Mouse (Mus musculus) MEL (cell line): ENCODE results near the gene Tpx2. TPM values are rescaled to one million over a fixed set of nuclear protein-coding genes. Genes with fewer than 3 reads are reported as not detected.

Experiments used
- DNase-seq: peaks from one replicate; pipeline ENCODE4 v3.0.0; 2011; ENCODE audit warnings: low read depth, low spot score
- H3K27ac ChIP-seq: 2 replicates; pipeline ENCODE4 v1.5.1; 2012; ENCODE audit warnings: low read depth, mild to moderate bottlenecking, control low read depth, low read length, moderate library complexity; ENCODE audit not compliant: control insufficient read depth
- H3K27me3 ChIP-seq, 2 experiments: fragments of 150-350 bp in 1 of 2; sonication (generic) in 1 of 2; 2 replicates each; pipeline ENCODE4 v1.6.1; 2012; ENCODE audit warnings: low read length in 2 of 2, mild to moderate bottlenecking in 2 of 2, improper control_type of control experiment in 1 of 2, moderate library complexity in 1 of 2; ENCODE audit not compliant: insufficient read depth in 2 of 2, control insufficient read depth in 1 of 2
- H3K36me3 ChIP-seq, 2 experiments: 2 replicates each; pipeline ENCODE4 v1.6.1; 2012 to 2014; ENCODE audit warnings: low read length in 2 of 2, improper control_type of control experiment in 1 of 2, inconsistent platforms in 1 of 2, mild to moderate bottlenecking in 1 of 2; ENCODE audit not compliant: insufficient read depth in 2 of 2, control insufficient read depth in 1 of 2
- H3K4me1 ChIP-seq, 2 experiments: fragments of 150-350 bp in 1 of 2; sonication (generic) in 1 of 2; 2 replicates each; pipeline ENCODE4 v1.6.1; 2012; ENCODE audit warnings: low read length in 2 of 2, improper control_type of control experiment in 1 of 2, mild to moderate bottlenecking in 1 of 2; ENCODE audit not compliant: insufficient read depth in 2 of 2, control insufficient read depth in 1 of 2
- H3K4me3 ChIP-seq, 2 experiments: fragments of 150-350 bp in 1 of 2; sonication (generic) in 1 of 2; 2 replicates each; pipeline ENCODE4 v1.5.1; 2012; ENCODE audit warnings: low read depth in 2 of 2, low read length in 2 of 2, mild to moderate bottlenecking in 2 of 2, moderate library complexity in 2 of 2, control low read depth in 1 of 2, improper control_type of control experiment in 1 of 2; ENCODE audit not compliant: control insufficient read depth in 1 of 2, insufficient read depth in 1 of 2
- H3K79me2 ChIP-seq: 2 replicates; pipeline ENCODE4 v1.6.1; 2012; ENCODE audit warnings: mild to moderate bottlenecking, low read length, moderate library complexity; ENCODE audit not compliant: control insufficient read depth, poor library complexity, insufficient read depth
- H3K9ac ChIP-seq: 2 replicates; pipeline ENCODE4 v1.6.1; 2012; ENCODE audit warnings: low read depth, mild to moderate bottlenecking, control low read depth, low read length, moderate library complexity; ENCODE audit not compliant: control insufficient read depth, poor library complexity, severe bottlenecking
- H3K9me3 ChIP-seq: fragments of 150-350 bp; sonication (generic); replicated peaks from 2 replicates; pipeline ENCODE4 v1.6.1; 2012; ENCODE audit warnings: mild to moderate bottlenecking, low read length, improper control_type of control experiment, moderate library complexity; ENCODE audit not compliant: insufficient read depth
- BHLHE40 ChIP-seq: IDR thresholded peaks from 2 replicates; pipeline ENCODE4 v1.6.1; 2012; ENCODE audit warnings: low read depth, mild to moderate bottlenecking, inconsistent platforms, low read length, improper control_type of control experiment, borderline replicate concordance
- CHD1 ChIP-seq: IDR thresholded peaks from 2 replicates; pipeline ENCODE4 v1.6.1; 2012; ENCODE audit warnings: low read depth, mild to moderate bottlenecking, inconsistent platforms, low read length, improper control_type of control experiment
- ELF1 ChIP-seq: IDR thresholded peaks from 2 replicates; pipeline ENCODE4 v1.6.1; 2014; ENCODE audit warnings: low read depth, mild to moderate bottlenecking, inconsistent platforms, low read length, improper control_type of control experiment, moderate library complexity
- EP300 ChIP-seq, 2 experiments: IDR thresholded peaks; 2 replicates each; pipeline ENCODE4 v1.6.1; 2011; ENCODE audit warnings: improper control_type of control experiment in 2 of 2, low read length in 2 of 2, low read depth in 1 of 2, mild to moderate bottlenecking in 1 of 2
- ETS1 ChIP-seq: IDR thresholded peaks from 2 replicates; pipeline ENCODE4 v1.6.1; 2012; ENCODE audit warnings: low read depth, mild to moderate bottlenecking, inconsistent platforms, low read length, improper control_type of control experiment, moderate library complexity
- HCFC1 ChIP-seq: IDR thresholded peaks from 2 replicates; pipeline ENCODE4 v1.6.1; 2012; ENCODE audit warnings: low read depth, mild to moderate bottlenecking, inconsistent platforms, low read length, improper control_type of control experiment, moderate library complexity
- JUND ChIP-seq: IDR thresholded peaks from 2 replicates; pipeline ENCODE4 v1.6.1; 2011; ENCODE audit warnings: low read depth, mild to moderate bottlenecking, improper control_type of control experiment, low read length
- KAT2A ChIP-seq: conservative IDR thresholded peaks from 2 replicates; pipeline ENCODE4 v1.6.1; 2012; ENCODE audit warnings: low read depth, low read length, improper control_type of control experiment, inconsistent platforms
- MAX ChIP-seq: IDR thresholded peaks from 2 replicates; pipeline ENCODE4 v1.6.1; 2011; ENCODE audit warnings: low read length, improper control_type of control experiment
- MAZ ChIP-seq: IDR thresholded peaks from 2 replicates; pipeline ENCODE4 v1.6.1; 2012; ENCODE audit warnings: low read depth, mild to moderate bottlenecking, inconsistent platforms, low read length, improper control_type of control experiment
- MEF2A ChIP-seq: IDR thresholded peaks from 2 replicates; pipeline ENCODE4 v1.6.1; 2014; ENCODE audit warnings: low read depth, mild to moderate bottlenecking, inconsistent platforms, low read length, improper control_type of control experiment; ENCODE audit not compliant: poor library complexity, insufficient replicate concordance, severe bottlenecking; ENCODE audit errors: extremely low read depth
- MXI1 ChIP-seq: IDR thresholded peaks from 2 replicates; pipeline ENCODE4 v1.6.1; 2011; ENCODE audit warnings: mild to moderate bottlenecking, low read depth, low read length, improper control_type of control experiment
- MYB ChIP-seq: IDR thresholded peaks from 2 replicates; pipeline ENCODE4 v1.6.1; 2011; ENCODE audit warnings: mild to moderate bottlenecking, low read depth, low read length, improper control_type of control experiment
- MYC ChIP-seq: IDR thresholded peaks from 2 replicates; pipeline ENCODE4 v1.6.1; 2011; ENCODE audit warnings: low read depth, mild to moderate bottlenecking, low read length, improper control_type of control experiment, moderate library complexity
- NELFE ChIP-seq: IDR thresholded peaks from 2 replicates; pipeline ENCODE4 v1.6.1; 2011; ENCODE audit warnings: low read depth, low read length, improper control_type of control experiment
- POLR2A ChIP-seq, 2 experiments: IDR thresholded peaks; 2 replicates each; pipeline ENCODE4 v1.6.1; 2011 to 2012; ENCODE audit warnings: low read length in 2 of 2, mild to moderate bottlenecking in 2 of 2, control low read depth in 1 of 2, improper control_type of control experiment in 1 of 2, low read depth in 1 of 2, moderate library complexity in 1 of 2; ENCODE audit not compliant: control insufficient read depth in 1 of 2, insufficient read depth in 1 of 2, poor library complexity in 1 of 2
- RAD21 ChIP-seq: IDR thresholded peaks from 2 replicates; pipeline ENCODE4 v1.6.1; 2011; ENCODE audit warnings: mild to moderate bottlenecking, low read depth, low read length, improper control_type of control experiment
- SIN3A ChIP-seq: IDR thresholded peaks from 2 replicates; pipeline ENCODE4 v1.6.1; 2012; ENCODE audit warnings: low read length, improper control_type of control experiment, inconsistent platforms
- TCF12 ChIP-seq: IDR thresholded peaks from 2 replicates; pipeline ENCODE4 v1.6.1; 2014; ENCODE audit warnings: low read depth, mild to moderate bottlenecking, inconsistent platforms, low read length, improper control_type of control experiment, moderate library complexity
- USF1 ChIP-seq: IDR thresholded peaks from 2 replicates; pipeline ENCODE4 v1.6.1; 2014; ENCODE audit warnings: low read depth, mild to moderate bottlenecking, inconsistent platforms, low read length, improper control_type of control experiment, moderate library complexity
- USF2 ChIP-seq, 2 experiments: IDR thresholded peaks; 2 replicates each; pipeline ENCODE4 v1.6.1; 2011 to 2012; ENCODE audit warnings: improper control_type of control experiment in 2 of 2, low read length in 2 of 2, borderline replicate concordance in 1 of 2, inconsistent platforms in 1 of 2, low read depth in 1 of 2, mild to moderate bottlenecking in 1 of 2; ENCODE audit not compliant: insufficient read depth in 1 of 2
- ZC3H11A ChIP-seq: IDR thresholded peaks from 2 replicates; pipeline ENCODE4 v1.6.1; 2012; ENCODE audit warnings: low read depth, mild to moderate bottlenecking, inconsistent platforms, low read length, improper control_type of control experiment
- ZNF384 ChIP-seq: IDR thresholded peaks from 2 replicates; pipeline ENCODE4 v1.6.1; 2012; ENCODE audit warnings: low read depth, mild to moderate bottlenecking, inconsistent platforms, low read length, improper control_type of control experiment
- polyA plus RNA-seq, 2 experiments: library from polyadenylated mRNA; stranded (reverse) in 1 of 2; unstranded in 1 of 2; fragments of >175 nt in 1 of 2; fragments of >200 nt in 1 of 2; gene quantifications; 2 replicates each; pipeline versions ENCODE4 v1.2.1 to v1.2.4; 2012; ENCODE audit warnings: low replicate concordance in 2 of 2, low read depth in 1 of 2; ENCODE audit not compliant: insufficient read length in 2 of 2, insufficient read depth in 1 of 2, missing spikeins in 1 of 2
- total RNA-seq: library from RNA; depleted of rRNA; stranded (reverse); fragments of 300-350 nt; gene quantifications from 2 replicates; pipeline ENCODE4 v1.2.3, GENCODE M21; 2012

The Tpx2 gene
- total and polyA plus RNA-seq, 3 experiments: 59.3 to 131 TPM; not detected in 1

GRCm38 (mm10) chr2:152888774-152889173 is 41.0 kb downstream of the Tpx2 start:
- no peak for TF ChIP-seq ETS1
- TF ChIP-seq MAX: no peak
- no peak for TF ChIP-seq BHLHE40
- TF ChIP-seq RAD21: no peak
- TF ChIP-seq ELF1: no peak
- TF ChIP-seq USF2 (IDR thresholded peaks at IDR 0.05; ENCODE audit: borderline replicate concordance in 1 of 2, insufficient read depth in 1 of 2, low read depth in 1 of 2, low read length in 2 of 2): no peak
- TF ChIP-seq MXI1: no peak
- no peak for TF ChIP-seq USF1
- no peak for TF ChIP-seq MYB
- TF ChIP-seq HCFC1: no peak
- no peak for TF ChIP-seq ZC3H11A
- TF ChIP-seq ZNF384: no peak
- H3K36me3 ChIP-seq: peaks cover 0 to 26% of the 10 kb centered on the region in 2 experiments; a peak in 2 of 4 replicates
- H3K4me1 ChIP-seq: no peaks in the 10 kb centered on the region
- no peak overlapping the region for H3K27ac ChIP-seq
- H3K4me3 ChIP-seq: no peak overlapping the region
- no peak for DNase-seq
- H3K9ac ChIP-seq: no peak overlapping the region
- H3K9me3 ChIP-seq: no peaks in the 10 kb centered on the region
- no peaks in the 10 kb centered on the region for H3K79me2 ChIP-seq
- H3K27me3 ChIP-seq: no peaks in the 10 kb centered on the region

- no peak for DNase-seq
- no peak overlapping the region for H3K4me3 ChIP-seq
- no peak overlapping the region for H3K27ac ChIP-seq
- H3K36me3 ChIP-seq: peaks cover 0 to 8% of the 10 kb centered on the region in 2 experiments; a peak in 2 of 4 replicates
- H3K9ac ChIP-seq: no peak overlapping the region
- H3K4me1 ChIP-seq: no peaks in the 10 kb centered on the region
- no peaks in the 10 kb centered on the region for H3K79me2 ChIP-seq
- no peaks in the 10 kb centered on the region for H3K27me3 ChIP-seq
- no peaks in the 10 kb centered on the region for H3K9me3 ChIP-seq
- TF ChIP-seq TCF12 (no peak), KAT2A (no peak), JUND (no peak), EP300 (IDR thresholded peaks at IDR 0.05; ENCODE audit: low read depth in 1 of 2, low read length in 2 of 2) (no peak), POLR2A (IDR thresholded peaks at IDR 0.05; ENCODE audit: control insufficient read depth in 1 of 2, insufficient read depth in 1 of 2, low read depth in 1 of 2, low read length in 2 of 2, poor library complexity in 1 of 2) (no peak), ZNF384 (no peak), MYC (no peak), ETS1 (no peak), CHD1 (no peak), NELFE (no peak), MAZ (no peak), RAD21 (no peak), MEF2A (no peak), USF1 (no peak), SIN3A (no peak), ELF1 (no peak), USF2 (IDR thresholded peaks at IDR 0.05; ENCODE audit: borderline replicate concordance in 1 of 2, insufficient read depth in 1 of 2, low read depth in 1 of 2, low read length in 2 of 2) (no peak)
Measured at GRCm38 (mm10) chr2:152895834-152896233, 48.1 kb downstream of the Tpx2 start.
